Mouse (Mus musculus) MEL (cell line): Measurements from ENCODE around the gene Zg16. TPM values are rescaled to one million over a fixed set of nuclear protein-coding genes. Genes with fewer than 3 reads are reported as not detected.
A peak's percentile ranks its signal among the peaks of the same experiment; 100 is the strongest.

ENCODE experiments used
- DNase-seq: peaks from one replicate; pipeline ENCODE4 v3.0.0; 2011; ENCODE audit warnings: low read depth, low spot score
- H3K27ac ChIP-seq: 2 replicates; pipeline ENCODE4 v1.5.1; 2012; ENCODE audit warnings: low read depth, mild to moderate bottlenecking, control low read depth, low read length, moderate library complexity; ENCODE audit not compliant: control insufficient read depth
- H3K27me3 ChIP-seq, 2 experiments: fragments of 150-350 bp in 1 of 2; sonication (generic) in 1 of 2; 2 replicates each; pipeline ENCODE4 v1.6.1; 2012; ENCODE audit warnings: low read length in 2 of 2, mild to moderate bottlenecking in 2 of 2, improper control_type of control experiment in 1 of 2, moderate library complexity in 1 of 2; ENCODE audit not compliant: insufficient read depth in 2 of 2, control insufficient read depth in 1 of 2
- H3K36me3 ChIP-seq, 2 experiments: 2 replicates each; pipeline ENCODE4 v1.6.1; 2012 to 2014; ENCODE audit warnings: low read length in 2 of 2, improper control_type of control experiment in 1 of 2, inconsistent platforms in 1 of 2, mild to moderate bottlenecking in 1 of 2; ENCODE audit not compliant: insufficient read depth in 2 of 2, control insufficient read depth in 1 of 2
- H3K4me1 ChIP-seq, 2 experiments: fragments of 150-350 bp in 1 of 2; sonication (generic) in 1 of 2; 2 replicates each; pipeline ENCODE4 v1.6.1; 2012; ENCODE audit warnings: low read length in 2 of 2, improper control_type of control experiment in 1 of 2, mild to moderate bottlenecking in 1 of 2; ENCODE audit not compliant: insufficient read depth in 2 of 2, control insufficient read depth in 1 of 2
- H3K4me3 ChIP-seq, 2 experiments: fragments of 150-350 bp in 1 of 2; sonication (generic) in 1 of 2; 2 replicates each; pipeline ENCODE4 v1.5.1; 2012; ENCODE audit warnings: low read depth in 2 of 2, low read length in 2 of 2, mild to moderate bottlenecking in 2 of 2, moderate library complexity in 2 of 2, control low read depth in 1 of 2, improper control_type of control experiment in 1 of 2; ENCODE audit not compliant: control insufficient read depth in 1 of 2, insufficient read depth in 1 of 2
- H3K79me2 ChIP-seq: 2 replicates; pipeline ENCODE4 v1.6.1; 2012; ENCODE audit warnings: mild to moderate bottlenecking, low read length, moderate library complexity; ENCODE audit not compliant: control insufficient read depth, poor library complexity, insufficient read depth
- H3K9ac ChIP-seq: 2 replicates; pipeline ENCODE4 v1.6.1; 2012; ENCODE audit warnings: low read depth, mild to moderate bottlenecking, control low read depth, low read length, moderate library complexity; ENCODE audit not compliant: control insufficient read depth, poor library complexity, severe bottlenecking
- H3K9me3 ChIP-seq: fragments of 150-350 bp; sonication (generic); replicated peaks from 2 replicates; pipeline ENCODE4 v1.6.1; 2012; ENCODE audit warnings: mild to moderate bottlenecking, low read length, improper control_type of control experiment, moderate library complexity; ENCODE audit not compliant: insufficient read depth
- ETS1 ChIP-seq: IDR thresholded peaks from 2 replicates; pipeline ENCODE4 v1.6.1; 2012; ENCODE audit warnings: low read depth, mild to moderate bottlenecking, inconsistent platforms, low read length, improper control_type of control experiment, moderate library complexity
- GABPA ChIP-seq: IDR thresholded peaks from 2 replicates; pipeline ENCODE4 v1.6.1; 2012; ENCODE audit warnings: low read depth, mild to moderate bottlenecking, inconsistent platforms, low read length, improper control_type of control experiment, moderate library complexity
- GATA1 ChIP-seq: IDR thresholded peaks from 2 replicates; pipeline ENCODE4 v1.6.1; 2011; ENCODE audit warnings: low read depth, low read length, improper control_type of control experiment
- POLR2A ChIP-seq, 2 experiments: IDR thresholded peaks; 2 replicates each; pipeline ENCODE4 v1.6.1; 2011 to 2012; ENCODE audit warnings: low read length in 2 of 2, mild to moderate bottlenecking in 2 of 2, control low read depth in 1 of 2, improper control_type of control experiment in 1 of 2, low read depth in 1 of 2, moderate library complexity in 1 of 2; ENCODE audit not compliant: control insufficient read depth in 1 of 2, insufficient read depth in 1 of 2, poor library complexity in 1 of 2
- POLR2AphosphoS5 ChIP-seq: IDR thresholded peaks from 2 replicates; pipeline ENCODE4 v1.6.1; 2012; ENCODE audit warnings: low read depth, borderline replicate concordance, mild to moderate bottlenecking, inconsistent platforms, low read length, moderate library complexity, mixed read lengths
- TAL1 ChIP-seq: IDR thresholded peaks from 2 replicates; pipeline ENCODE4 v1.6.1; 2012; ENCODE audit warnings: mild to moderate bottlenecking, inconsistent platforms, low read length, moderate library complexity, mixed read lengths
- TBP ChIP-seq: IDR thresholded peaks from 2 replicates; pipeline ENCODE4 v1.8.0; 2011; ENCODE audit warnings: low read depth, low read length, improper control_type of control experiment
- USF2 ChIP-seq, 2 experiments: IDR thresholded peaks; 2 replicates each; pipeline ENCODE4 v1.6.1; 2011 to 2012; ENCODE audit warnings: improper control_type of control experiment in 2 of 2, low read length in 2 of 2, borderline replicate concordance in 1 of 2, inconsistent platforms in 1 of 2, low read depth in 1 of 2, mild to moderate bottlenecking in 1 of 2; ENCODE audit not compliant: insufficient read depth in 1 of 2
- polyA plus RNA-seq, 2 experiments: library from polyadenylated mRNA; stranded (reverse) in 1 of 2; unstranded in 1 of 2; fragments of >175 nt in 1 of 2; fragments of >200 nt in 1 of 2; gene quantifications; 2 replicates each; pipeline versions ENCODE4 v1.2.1 to v1.2.4; 2012; ENCODE audit warnings: low replicate concordance in 2 of 2, low read depth in 1 of 2; ENCODE audit not compliant: insufficient read length in 2 of 2, insufficient read depth in 1 of 2, missing spikeins in 1 of 2
- total RNA-seq: library from RNA; depleted of rRNA; stranded (reverse); fragments of 300-350 nt; gene quantifications from 2 replicates; pipeline ENCODE4 v1.2.3, GENCODE M21; 2012

Gene Zg16
- total and polyA plus RNA-seq, 3 experiments = 50.4 to 89.3 TPM; not detected in 1

DNA sequence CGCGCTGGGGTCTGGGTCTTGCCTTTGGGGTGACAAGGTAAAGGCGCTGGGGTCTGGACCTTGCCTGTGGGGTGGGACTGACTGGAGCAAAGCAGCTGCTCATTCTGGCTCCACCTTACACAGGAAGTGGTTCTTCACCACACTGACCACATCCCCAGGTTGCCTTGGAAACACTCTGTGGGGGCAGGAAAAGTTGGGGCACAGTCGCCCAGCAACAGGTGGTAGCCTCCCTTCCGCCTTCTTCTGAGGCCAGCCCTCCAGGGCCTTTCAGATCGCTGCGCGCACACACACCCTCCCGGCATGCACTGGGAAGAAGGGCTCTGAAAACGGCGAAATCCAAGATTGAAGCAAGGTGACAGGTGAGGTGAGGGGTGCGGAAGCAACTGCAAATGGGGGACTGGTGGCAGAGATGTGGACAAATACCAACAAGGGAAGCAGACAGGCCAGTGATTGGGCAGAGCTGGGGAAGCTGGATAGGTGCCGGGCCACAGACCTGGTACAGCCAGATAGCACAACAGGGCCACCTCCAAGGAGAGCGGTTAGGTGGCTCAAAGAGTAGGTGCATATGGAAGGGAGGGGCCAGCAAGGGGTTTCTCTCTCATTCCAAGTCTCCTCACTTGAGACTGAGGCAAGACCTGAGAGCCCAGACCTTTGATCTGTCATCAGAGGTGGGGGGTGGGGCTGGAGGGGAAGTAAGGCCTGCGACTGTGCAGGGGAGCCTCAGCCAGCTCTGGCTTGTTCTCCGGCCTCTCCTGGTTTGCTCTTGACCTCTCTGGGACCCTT, 4.2 kb upstream of the Zg16 start, which contains the start of gene AI467606:
AI467606 (plus strand) TSS at position 246 of the 783 bp plus-strand sequence.
- Histone ChIP-seq H3K36me3 (peaks cover 0 to 26% of the 10 kb centered on the region in 2 experiments; a peak in 2 of 4 replicates), H3K9ac (peak within 1 kb of the TSS; percentile 94), H3K27ac (peak within 1 kb of the TSS; percentile 100), H3K27me3 (no peaks in the 10 kb centered on the region), H3K79me2 (peaks cover 45% of the 10 kb centered on the region), H3K4me1 (peaks cover 0 to 23% of the 10 kb centered on the region in 2 experiments; a peak in 2 of 4 replicates), H3K4me3 (peak within 1 kb of the TSS; percentile 71 to 72), H3K9me3 (no peaks in the 10 kb centered on the region)
- TF ChIP-seq POLR2A (IDR thresholded peaks at IDR 0.05; ENCODE audit: control insufficient read depth in 1 of 2, insufficient read depth in 1 of 2, low read depth in 1 of 2, low read length in 2 of 2, poor library complexity in 1 of 2) = peak; percentile 29 to 84; a peak in 3 of 4 replicates
- TF ChIP-seq POLR2AphosphoS5 = peak; percentile 35; the same call in 1 of the 2 replicates
- peak; percentile 35; the same call in 1 of the 2 replicates for TF ChIP-seq GATA1
- peak; percentile 92 for TF ChIP-seq TBP
- TF ChIP-seq ETS1 = no peak
- TF ChIP-seq TAL1 = peak; percentile 84
- TF ChIP-seq USF2 (IDR thresholded peaks at IDR 0.05; ENCODE audit: borderline replicate concordance in 1 of 2, insufficient read depth in 1 of 2, low read depth in 1 of 2, low read length in 2 of 2) = no peak
- DNase-seq = peak; percentile 99

DNA sequence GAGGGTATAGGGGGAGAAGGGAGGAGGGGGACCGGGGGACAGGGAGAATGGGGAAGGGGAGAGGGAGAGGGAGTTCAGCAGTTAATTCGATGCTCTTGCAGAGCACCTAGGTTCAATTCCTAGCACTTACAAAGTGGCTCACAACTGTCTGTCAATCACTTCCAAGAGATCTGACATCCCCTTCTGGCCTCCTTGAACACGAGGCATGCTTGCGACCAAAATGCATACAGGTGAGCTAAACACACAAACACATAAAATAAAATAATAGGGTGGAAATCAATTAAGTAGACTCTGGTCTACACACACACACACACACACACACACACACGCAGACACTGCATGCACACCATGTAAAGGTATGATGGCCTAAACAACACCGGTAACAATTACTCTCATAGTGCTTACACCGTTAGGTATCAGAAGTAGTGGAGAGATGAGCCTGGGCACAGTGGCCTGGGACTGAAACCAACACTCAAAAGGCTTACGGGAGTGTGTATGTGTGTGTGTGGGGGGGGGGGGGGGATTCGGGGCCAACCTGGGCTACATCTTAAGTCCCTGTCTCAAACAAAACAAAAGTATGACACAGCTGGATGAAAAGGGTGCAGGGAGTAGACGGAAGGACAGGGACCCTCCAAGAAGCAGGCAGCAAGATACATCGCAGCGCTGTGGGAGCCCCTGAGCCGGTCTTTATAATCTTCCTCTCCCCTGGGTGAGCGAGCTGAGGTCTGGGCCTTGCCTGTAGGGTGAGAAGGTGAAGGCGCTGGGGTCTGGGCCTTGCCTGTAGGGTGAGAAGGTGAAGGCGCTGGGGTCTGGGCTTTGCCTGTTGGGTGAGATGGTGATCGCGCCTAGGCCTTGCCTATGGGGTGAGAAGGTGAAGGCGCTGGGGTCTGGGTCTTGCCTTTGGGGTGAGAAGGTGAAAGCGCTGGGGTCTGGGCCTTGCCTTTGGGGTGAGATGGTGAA, 3.3 kb upstream of the Zg16 start:
- no peak for TF ChIP-seq GABPA
- TF ChIP-seq POLR2A (IDR thresholded peaks at IDR 0.05; ENCODE audit: control insufficient read depth in 1 of 2, insufficient read depth in 1 of 2, low read depth in 1 of 2, low read length in 2 of 2, poor library complexity in 1 of 2) = peak in 1 of 2 experiments; percentile 52; a peak in 2 of 4 replicates
- 0 out of 2 replicates have a peak, but pooled peaks have one; percentile 53 for TF ChIP-seq POLR2AphosphoS5
- Histone ChIP-seq H3K9ac (peak overlapping the region; percentile 85), H3K79me2 (peaks cover 52% of the 10 kb centered on the region), H3K9me3 (no peaks in the 10 kb centered on the region), H3K27me3 (no peaks in the 10 kb centered on the region), H3K36me3 (peaks cover 0 to 26% of the 10 kb centered on the region in 2 experiments; a peak in 2 of 4 replicates), H3K4me1 (peaks cover 0 to 23% of the 10 kb centered on the region in 2 experiments; a peak in 2 of 4 replicates), H3K4me3 (peak overlapping the region; percentile 32 to 71), H3K27ac (peak overlapping the region; percentile 100)
- peak; percentile 65 for DNase-seq
